Mouse (Mus musculus) spleen, adult 2 months (tissue): ENCODE measurements around the gene Fyn. TPM values are rescaled to one million over a fixed set of nuclear protein-coding genes. Genes with fewer than 3 reads are reported as not detected.

Source experiments
- DNase-seq, 2 experiments: peaks; one replicate each; pipeline versions ENCODE4 v3.0.0 to v3.0.0-alpha.2; 2012 to 2021; ENCODE audit warnings: low spot score in 2 of 2, low read depth in 1 of 2
- H3K27ac ChIP-seq: fragments of 200-500 bp; 2 replicates; pipeline ENCODE4 v1.5.1; 2012; ENCODE audit warnings: low read length, inconsistent platforms; ENCODE audit not compliant: insufficient read depth
- H3K27me3 ChIP-seq: fragments of 200-500 bp; 2 replicates; pipeline ENCODE4 v1.6.1; 2012; ENCODE audit warnings: mild to moderate bottlenecking, moderate library complexity, low read length, inconsistent platforms; ENCODE audit not compliant: control insufficient read depth, insufficient read depth
- H3K36me3 ChIP-seq: fragments of 200-500 bp; 2 replicates; pipeline ENCODE4 v1.6.1; 2012; ENCODE audit warnings: mild to moderate bottlenecking, low read length, inconsistent platforms; ENCODE audit not compliant: control insufficient read depth, insufficient read depth
- H3K4me1 ChIP-seq: fragments of 200-500 bp; 2 replicates; pipeline ENCODE4 v1.6.1; 2011; ENCODE audit warnings: inconsistent platforms; ENCODE audit not compliant: control insufficient read depth, insufficient read depth, insufficient read length
- H3K4me3 ChIP-seq: fragments of 200-500 bp; 2 replicates; pipeline ENCODE4 v1.5.1; 2011; ENCODE audit warnings: mild to moderate bottlenecking, inconsistent platforms; ENCODE audit not compliant: insufficient read depth, insufficient read length; ENCODE audit errors: extremely low read depth
- CTCF ChIP-seq: fragments of 200-500 bp; IDR thresholded peaks from 2 replicates; pipeline ENCODE4 v1.5.1; 2011; ENCODE audit warnings: mild to moderate bottlenecking, inconsistent platforms; ENCODE audit not compliant: insufficient read depth, insufficient read length, insufficient replicate concordance; ENCODE audit errors: extremely low read depth
- POLR2A ChIP-seq: fragments of 200-500 bp; IDR thresholded peaks from 2 replicates; pipeline ENCODE4 v1.6.1; 2011; ENCODE audit warnings: low read depth, low read length, inconsistent platforms
- WGBS: fragments of 180-500 bp; shearing (Covaris S2); methylation state at CpG from one replicate; pipeline ENCODE4 v1.1.7; 2018; 5-methylcytosine and 5-hydroxymethylcytosine counted together
- polyA plus RNA-seq: library from polyadenylated mRNA; depleted of rRNA; stranded (reverse); fragments of >200 nt; gene quantifications from 2 replicates; pipeline ENCODE4 v1.2.3, GENCODE M21; 2012

Gene Fyn
- polyA plus RNA-seq, 1 experiment = 38.0 TPM

- Histone ChIP-seq H3K27ac (no peak overlapping the region), H3K4me3 (no peak overlapping the region), H3K27me3 (no peaks in the 10 kb centered on the region), H3K36me3 (no peaks in the 10 kb centered on the region; the same call in 1 of the 2 replicates), H3K4me1 (peaks cover 13% of the 10 kb centered on the region; the same call in 1 of the 2 replicates)
- no peak for TF ChIP-seq POLR2A
- TF ChIP-seq CTCF = no peak
- no peak for DNase-seq
- 92% methylated on average over 11 of the region's 11 CpGs for WGBS
Observed at GRCm38 (mm10) chr10:39457281-39457680, 88.6 kb downstream of the Fyn start.

GRCm38 (mm10) chr10:39458766-39459699 is 90.4 kb downstream of the Fyn start:
- 76% methylated on average over 13 of the region's 13 CpGs for WGBS
- TF ChIP-seq CTCF = no peak
- TF ChIP-seq POLR2A = no peak
- no peak overlapping the region; the same call in 1 of the 2 replicates for H3K27ac ChIP-seq
- no peaks in the 10 kb centered on the region; the same call in 1 of the 2 replicates for H3K36me3 ChIP-seq
- H3K4me1 ChIP-seq = peaks cover 13% of the 10 kb centered on the region; the same call in 1 of the 2 replicates
- H3K4me3 ChIP-seq = no peak overlapping the region
- no peak for DNase-seq
- H3K27me3 ChIP-seq = no peaks in the 10 kb centered on the region

- no peak overlapping the region for H3K27ac ChIP-seq
- H3K27me3 ChIP-seq = no peaks in the 10 kb centered on the region
- peaks cover 10% of the 10 kb centered on the region; the same call in 1 of the 2 replicates for H3K4me1 ChIP-seq
- H3K36me3 ChIP-seq = no peaks in the 10 kb centered on the region; the same call in 1 of the 2 replicates
- no peak for TF ChIP-seq POLR2A
- TF ChIP-seq CTCF = no peak
- no peak for DNase-seq
- H3K4me3 ChIP-seq = no peak overlapping the region
- WGBS = 83% methylated on average over 2 of the region's 2 CpGs
Observed at GRCm38 (mm10) chr10:39460621-39461020, 92.0 kb downstream of the Fyn start.

GRCm38 (mm10) chr10:39461909-39462308 is 93.3 kb downstream of the Fyn start:
- no peak for DNase-seq
- Histone ChIP-seq H3K4me1 (peaks cover 5% of the 10 kb centered on the region; the same call in 1 of the 2 replicates), H3K36me3 (no peaks in the 10 kb centered on the region; the same call in 1 of the 2 replicates), H3K27me3 (no peaks in the 10 kb centered on the region), H3K4me3 (no peak overlapping the region), H3K27ac (no peak overlapping the region)
- 96% methylated on average over 5 of the region's 5 CpGs for WGBS
- TF ChIP-seq POLR2A = no peak
- no peak for TF ChIP-seq CTCF

- Histone ChIP-seq H3K27ac (no peak overlapping the region), H3K27me3 (no peaks in the 10 kb centered on the region), H3K4me3 (no peak overlapping the region), H3K36me3 (no peaks in the 10 kb centered on the region; the same call in 1 of the 2 replicates), H3K4me1 (peaks cover 5% of the 10 kb centered on the region; the same call in 1 of the 2 replicates)
- DNase-seq = no peak
- TF ChIP-seq CTCF = no peak
- no peak for TF ChIP-seq POLR2A
- WGBS = 88% methylated on average over 8 of the region's 8 CpGs
Observed at GRCm38 (mm10) chr10:39462711-39463110, 94.1 kb downstream of the Fyn start.

GRCm38 (mm10) chr10:39464383-39464782 is 95.7 kb downstream of the Fyn start:
- H3K4me3 ChIP-seq = no peak overlapping the region
- TF ChIP-seq POLR2A = no peak
- no peak for TF ChIP-seq CTCF
- no peaks in the 10 kb centered on the region for H3K36me3 ChIP-seq

More at GRCm38 (mm10) chr10:39464383-39464782, 95.7 kb downstream of the Fyn start:
- no peak for DNase-seq
- WGBS = 90% methylated on average over 5 of the region's 5 CpGs
- Histone ChIP-seq H3K27ac (no peak overlapping the region), H3K27me3 (no peaks in the 10 kb centered on the region), H3K4me1 (no peaks in the 10 kb centered on the region; the same call in 1 of the 2 replicates)
